Mouse (Mus musculus) B cell, adult 2 months (primary cell): Measurements from ENCODE around the gene Mymk.

ENCODE experiments used
- DNase-seq, 2 experiments: peaks; one replicate each; pipeline ENCODE4 v3.0.0; 2022

The Mymk gene

DNA sequence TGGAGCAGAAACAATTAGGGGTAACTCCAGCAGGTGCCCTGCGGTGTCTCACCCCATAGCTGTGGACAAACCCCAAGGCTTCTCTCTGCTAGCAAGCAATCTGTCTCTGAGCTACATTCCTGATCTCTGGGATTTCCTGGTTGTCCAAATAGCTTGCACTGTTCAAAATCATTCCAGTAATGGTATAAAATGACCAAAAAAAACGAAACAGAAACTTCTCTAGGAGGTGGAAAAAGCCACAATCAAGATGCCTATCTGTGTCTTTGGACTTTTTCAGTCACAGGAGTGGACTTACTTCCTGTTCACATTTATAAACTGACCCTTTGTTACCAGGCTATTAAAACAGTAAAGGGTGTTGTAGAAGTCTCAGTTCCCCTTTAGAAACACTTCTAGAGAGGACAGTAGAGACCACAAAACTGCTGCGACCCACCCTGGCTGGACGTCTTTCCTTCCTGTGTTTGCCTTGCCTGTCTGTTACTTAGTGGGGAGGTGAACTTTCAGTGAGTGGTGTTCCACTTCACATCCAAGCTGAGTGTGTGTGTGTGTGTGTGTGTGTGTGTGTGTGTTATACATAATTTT is 43.5 kb downstream of the Mymk start:
- peak; percentile 53 to 54 for DNase-seq

GRCm38 (mm10) chr2:27027618-27028436 is 44.2 kb downstream of the Mymk start, which contains the start of gene Slc2a6:
TSS of gene Slc2a6 (minus strand) at chr2:27027998.
- DNase-seq: peak; percentile 89

- DNase-seq: no peak
These were observed 44.9 kb downstream of the Mymk start for GRCm38 (mm10) chr2:27026857-27027617.

GRCm38 (mm10) chr2:27026332-27026731 is 45.6 kb downstream of the Mymk start:
- DNase-seq: no peak

- peak; percentile 53 to 54 for DNase-seq
These were observed 46.4 kb downstream of the Mymk start for GRCm38 (mm10) chr2:27025545-27025944.

- no peak for DNase-seq
These were observed 47.8 kb downstream of the Mymk start for GRCm38 (mm10) chr2:27024136-27024535.

- no peak for DNase-seq
These were observed 49.4 kb downstream of the Mymk start for GRCm38 (mm10) chr2:27022612-27023011.

DNA sequence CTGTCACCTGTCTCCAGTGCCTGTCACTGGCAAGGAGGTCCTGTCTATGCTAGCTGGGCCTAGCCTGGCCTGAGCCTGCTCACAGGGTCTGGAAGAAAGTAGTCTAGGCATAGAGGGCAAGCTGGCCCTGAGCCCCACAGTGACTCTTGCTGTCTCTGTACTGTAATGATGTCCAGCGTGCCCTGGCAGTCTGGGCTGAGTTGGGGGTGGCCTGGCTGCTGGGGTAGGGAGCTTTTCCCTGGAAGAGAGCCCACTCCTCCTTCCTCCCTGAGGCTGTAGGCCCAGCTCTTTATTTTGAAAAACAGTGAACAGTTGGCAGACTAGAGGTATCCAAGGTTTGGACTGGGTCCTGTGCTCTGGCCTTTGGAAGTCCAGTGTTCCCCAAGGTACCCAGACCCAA is 50.9 kb downstream of the Mymk start:
- DNase-seq: no peak

GRCm38 (mm10) chr2:27019530-27019929 is 52.4 kb downstream of the Mymk start:
- no peak for DNase-seq

DNA sequence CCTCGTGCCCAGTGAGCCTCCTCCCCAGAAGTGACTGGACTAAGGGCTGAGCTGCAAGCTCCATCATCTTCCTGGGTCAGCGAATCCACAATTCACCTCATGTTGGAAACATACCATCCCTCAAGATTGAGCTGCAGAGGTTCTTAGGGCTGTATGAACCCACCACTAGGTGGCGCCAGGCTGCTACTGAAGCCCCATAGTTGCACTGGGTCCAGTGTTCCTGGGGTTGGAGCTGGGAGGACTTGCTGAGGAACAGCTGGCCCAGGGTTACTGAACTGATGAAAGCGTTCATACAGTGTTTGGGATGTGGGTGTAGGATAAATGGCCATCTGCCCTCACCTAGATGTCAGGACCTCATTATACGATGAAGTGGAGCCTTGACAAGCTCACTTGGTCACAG is 54.2 kb downstream of the Mymk start:
- peak; percentile 84 to 86 for DNase-seq
